Mouse (Mus musculus) CH12.LX (cell line): ENCODE data around the gene Dnm3. TPM values are rescaled to one million over a fixed set of nuclear protein-coding genes. Genes with fewer than 3 reads are reported as not detected.

ENCODE experiments used
- DNase-seq: peaks from one replicate; pipeline ENCODE4 v3.0.0-alpha.2; 2013; ENCODE audit errors: extremely low read depth
- H3K27ac ChIP-seq: 2 replicates; pipeline ENCODE4 v1.5.1; 2012; ENCODE audit warnings: low read depth, mild to moderate bottlenecking, control low read depth, moderate library complexity; ENCODE audit not compliant: insufficient read depth
- H3K27me3 ChIP-seq: replicated peaks from 2 replicates; pipeline ENCODE3; 2012; ENCODE audit warnings: inconsistent platforms
- H3K36me3 ChIP-seq, 2 experiments: replicated peaks in 1 of 2; 2 replicates each; pipeline versions ENCODE3 to v1.6.1; 2012; ENCODE audit warnings: inconsistent platforms in 1 of 2, low read length in 1 of 2, mild to moderate bottlenecking in 1 of 2, mixed read lengths in 1 of 2, moderate library complexity in 1 of 2; ENCODE audit not compliant: control insufficient read depth in 1 of 2, insufficient read depth in 1 of 2
- H3K4me1 ChIP-seq, 2 experiments: 2 replicates each; pipeline ENCODE4 v1.6.1; 2012; ENCODE audit warnings: inconsistent platforms in 1 of 2, moderate library complexity in 1 of 2; ENCODE audit not compliant: insufficient read depth in 2 of 2, control insufficient read depth in 1 of 2
- H3K4me2 ChIP-seq: 2 replicates; pipeline ENCODE4 v1.6.1; 2012; ENCODE audit warnings: low read depth, mild to moderate bottlenecking, control low read depth; ENCODE audit not compliant: poor library complexity, insufficient read depth, severe bottlenecking
- H3K4me3 ChIP-seq, 3 experiments: fragments of 150-350 bp in 1 of 3; sonication (generic) in 1 of 3; replicated peaks in 1 of 3; 2 replicates each; pipeline versions ENCODE3 to v1.5.1; 2011 to 2012; ENCODE audit warnings: low read depth in 2 of 3, low read length in 2 of 3, mild to moderate bottlenecking in 2 of 3, moderate library complexity in 2 of 3, control low read depth in 1 of 3, improper control_type of control experiment in 1 of 3, inconsistent platforms in 1 of 3, mixed read lengths in 1 of 3; ENCODE audit not compliant: poor library complexity in 1 of 3
- H3K79me2 ChIP-seq: replicated peaks from 2 replicates; pipeline ENCODE4 v1.6.1; 2012; ENCODE audit warnings: mild to moderate bottlenecking, moderate library complexity; ENCODE audit not compliant: control insufficient read depth, poor library complexity, insufficient read depth, severe bottlenecking; ENCODE audit errors: extremely low read depth
- H3K9ac ChIP-seq: 2 replicates; pipeline ENCODE4 v1.6.1; 2012; ENCODE audit warnings: low read depth, mild to moderate bottlenecking, control low read depth, moderate library complexity; ENCODE audit not compliant: insufficient read depth
- H3K9me3 ChIP-seq: replicated peaks from 2 replicates; pipeline ENCODE3; 2012; ENCODE audit warnings: low read length, inconsistent platforms, mixed read lengths
- BHLHE40 ChIP-seq: IDR thresholded peaks from 2 replicates; pipeline ENCODE4 v1.6.1; 2011; ENCODE audit warnings: mild to moderate bottlenecking, low read depth, low read length, improper control_type of control experiment
- EP300 ChIP-seq: IDR thresholded peaks from 2 replicates; pipeline ENCODE4 v1.6.1; 2011; ENCODE audit warnings: low read length, improper control_type of control experiment
- ETS1 ChIP-seq: conservative IDR thresholded peaks from 2 replicates; pipeline ENCODE4 v1.6.1; 2012; ENCODE audit warnings: low read depth, mild to moderate bottlenecking, inconsistent platforms, low read length, improper control_type of control experiment, moderate library complexity
- HCFC1 ChIP-seq: IDR thresholded peaks from 2 replicates; pipeline ENCODE4 v1.6.1; 2012; ENCODE audit warnings: low read depth, mild to moderate bottlenecking, inconsistent platforms, low read length, improper control_type of control experiment
- IRF4 ChIP-seq: IDR thresholded peaks from 2 replicates; pipeline ENCODE4 v1.6.1; 2014; ENCODE audit warnings: low read depth, mild to moderate bottlenecking, inconsistent platforms, low read length, improper control_type of control experiment
- JUND ChIP-seq: conservative IDR thresholded peaks from 2 replicates; pipeline ENCODE4 v1.6.1; 2011; ENCODE audit warnings: low read depth, low read length, improper control_type of control experiment
- KAT2A ChIP-seq: IDR thresholded peaks from 2 replicates; pipeline ENCODE4 v1.6.1; 2012; ENCODE audit warnings: low read length, improper control_type of control experiment, inconsistent platforms; ENCODE audit not compliant: insufficient replicate concordance
- MAFK ChIP-seq: IDR thresholded peaks from 2 replicates; pipeline ENCODE4 v1.6.1; 2011; ENCODE audit warnings: low read length, improper control_type of control experiment; ENCODE audit not compliant: insufficient replicate concordance
- MXI1 ChIP-seq: IDR thresholded peaks from 2 replicates; pipeline ENCODE4 v1.6.1; 2011; ENCODE audit warnings: mild to moderate bottlenecking, low read depth, low read length, improper control_type of control experiment
- NELFE ChIP-seq: IDR thresholded peaks from 2 replicates; pipeline ENCODE4 v1.6.1; 2011; ENCODE audit warnings: low read depth, low read length, improper control_type of control experiment
- POLR2A ChIP-seq: IDR thresholded peaks from 2 replicates; pipeline ENCODE4 v1.6.1; 2011; ENCODE audit warnings: low read depth, mild to moderate bottlenecking, improper control_type of control experiment, low read length
- RCOR1 ChIP-seq: conservative IDR thresholded peaks from 2 replicates; pipeline ENCODE4 v1.6.1; 2012; ENCODE audit warnings: low read depth, mild to moderate bottlenecking, inconsistent platforms, low read length, improper control_type of control experiment
- USF1 ChIP-seq: IDR thresholded peaks from 2 replicates; pipeline ENCODE4 v1.6.1; 2014; ENCODE audit warnings: low read depth, mild to moderate bottlenecking, inconsistent platforms, low read length, improper control_type of control experiment
- ZKSCAN1 ChIP-seq: IDR thresholded peaks from 2 replicates; pipeline ENCODE4 v1.6.1; 2012; ENCODE audit warnings: low read depth, inconsistent platforms, low read length, improper control_type of control experiment, borderline replicate concordance
- ZNF384 ChIP-seq: IDR thresholded peaks from 2 replicates; pipeline ENCODE4 v1.6.1; 2012; ENCODE audit warnings: low read depth, low read length, improper control_type of control experiment, inconsistent platforms
- dilution Hi-C: fragments of 300-500 bp; cut with MboI; formaldehyde crosslinking; loops from 2 replicates; pipeline ENCODE4 v1.14.3; 2020; ENCODE audit warnings: low sequenced_read_pairs; ENCODE audit not compliant: extremely low pct_unique_long_range_greater_than_20kb, extremely low pct_ligation_motif_present
- in situ Hi-C: fragments of 300-500 bp; cut with MboI; formaldehyde crosslinking; loops from 3 replicates; pipeline ENCODE4 v1.14.3; 2019; ENCODE audit warnings: low sequenced_read_pairs, low pct_ligation_motif_present, low pct_unique_long_range_greater_than_20kb, mixed read lengths
- polyA plus RNA-seq: library from polyadenylated mRNA; unstranded; fragments of >175 nt; gene quantifications from 2 replicates; pipeline ENCODE4 v1.2.1, GENCODE M21; 2012; ENCODE audit warnings: low read depth; ENCODE audit not compliant: insufficient read length
- total RNA-seq, 2 experiments: library from RNA; depleted of rRNA; stranded (reverse); fragments of 300-350 nt in 1 of 2; fragments of >200 nt in 1 of 2; gene quantifications; 2 replicates each; pipeline ENCODE4 v1.2.3; 2012 to 2014

The Dnm3 gene
- total and polyA plus RNA-seq, 3 experiments = 3.6 to 9.5 (median 6.9) TPM

DNA sequence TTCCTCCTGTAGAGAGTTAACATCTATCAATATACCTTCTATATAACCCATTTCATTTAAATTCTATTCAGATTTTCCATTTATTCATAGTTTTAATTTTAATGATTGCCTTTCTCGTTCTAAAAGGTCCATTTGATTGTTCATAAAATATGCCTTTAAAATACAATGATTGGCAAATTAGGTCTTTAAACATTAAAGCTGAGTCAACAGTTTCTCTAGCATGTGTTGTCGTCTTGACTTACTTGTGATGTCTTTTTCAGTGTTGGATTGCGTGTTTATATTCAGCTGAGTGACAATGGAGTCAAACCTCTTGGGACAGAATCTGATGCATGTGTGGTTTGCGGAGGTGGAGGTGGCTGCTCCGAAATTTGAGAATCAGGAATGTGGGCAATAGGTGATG lies 435.4 kb downstream of the Dnm3 start:
- in situ Hi-C loops = no loop called here
- dilution Hi-C loops = no loop called here

DNA sequence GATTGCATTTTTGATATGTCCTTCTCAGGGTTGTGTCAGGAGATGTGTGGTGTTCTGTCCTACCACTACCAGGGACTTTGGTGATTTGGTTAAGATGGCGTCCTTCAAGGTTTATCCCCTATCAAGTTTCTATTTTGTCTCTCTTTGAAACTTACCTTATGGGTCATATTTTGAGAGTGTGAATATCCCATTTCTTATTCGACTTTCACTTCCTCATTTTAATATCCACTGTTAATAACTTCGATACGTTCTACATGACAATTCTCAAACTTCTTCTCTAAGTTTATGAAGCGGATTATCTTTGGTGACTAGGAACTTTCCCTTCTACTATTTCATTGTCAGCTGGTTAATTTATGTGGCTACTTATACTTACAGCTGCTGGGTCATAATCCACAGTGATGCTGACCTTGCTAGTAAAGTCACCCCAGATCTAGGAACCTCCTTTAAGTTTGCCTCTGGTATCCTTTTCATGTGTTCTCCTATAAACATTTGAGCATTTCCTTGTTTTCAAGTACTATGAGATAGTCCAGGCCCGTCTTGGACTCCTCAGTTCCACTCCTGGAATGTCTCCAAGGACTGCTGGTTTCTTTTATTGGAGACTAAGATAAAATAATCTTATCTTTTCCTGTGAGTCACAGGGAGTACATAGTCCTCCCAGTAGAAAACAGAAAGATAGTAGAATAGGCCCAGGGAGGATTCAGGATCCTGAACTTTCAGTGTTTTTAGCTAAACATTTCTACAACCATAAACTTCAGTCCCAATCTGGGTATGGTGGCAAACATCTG lies 437.2 kb downstream of the Dnm3 start:
- H3K79me2 ChIP-seq = no peaks in the 10 kb centered on the region
- 0 out of 2 replicates have a peak, but pooled peaks have one; percentile 14 for TF ChIP-seq MAFK
- no peak for TF ChIP-seq KAT2A
- TF ChIP-seq EP300 = peak; percentile 79
- no peak for TF ChIP-seq JUND
- TF ChIP-seq NELFE = no peak
- TF ChIP-seq IRF4 = peak; percentile 83
- TF ChIP-seq HCFC1 = no peak
- no peak for TF ChIP-seq MXI1
- TF ChIP-seq BHLHE40 = no peak
- TF ChIP-seq RCOR1 = no peak
- TF ChIP-seq, all 38 proteins: peak for 3
- H3K4me2 ChIP-seq = no peak overlapping the region
- in situ Hi-C loops = no loop called here
- no peak overlapping the region for H3K4me3 ChIP-seq
- dilution Hi-C loops = no loop called here
- H3K9ac ChIP-seq = no peak overlapping the region
- no peaks in the 10 kb centered on the region for H3K27me3 ChIP-seq
- no peak overlapping the region for H3K27ac ChIP-seq
- peaks cover 0 to 4% of the 10 kb centered on the region in 2 experiments for H3K36me3 ChIP-seq
- H3K9me3 ChIP-seq = peaks cover 4% of the 10 kb centered on the region
- H3K4me1 ChIP-seq = peaks cover 32 to 58% of the 10 kb centered on the region in 2 experiments
- DNase-seq = peak; percentile 43

More for the DNA sequence above, 435.4 kb downstream of the Dnm3 start:
- H3K4me3 ChIP-seq = no peak overlapping the region
- H3K4me2 ChIP-seq = no peak overlapping the region
- no peak overlapping the region for H3K9ac ChIP-seq
- H3K27me3 ChIP-seq = no peaks in the 10 kb centered on the region
- peaks cover 4% of the 10 kb centered on the region for H3K9me3 ChIP-seq
- peaks cover 0 to 4% of the 10 kb centered on the region in 2 experiments for H3K36me3 ChIP-seq
- H3K4me1 ChIP-seq = peaks cover 32 to 58% of the 10 kb centered on the region in 2 experiments
- TF ChIP-seq ETS1 (no peak), ZNF384 (no peak), ZKSCAN1 (no peak), IRF4 (no peak), MAFK (peak; percentile 77), USF1 (no peak), POLR2A (no peak)
- H3K79me2 ChIP-seq = no peaks in the 10 kb centered on the region
- H3K27ac ChIP-seq = no peak overlapping the region; the same call in 1 of the 2 replicates
- DNase-seq = no peak
